Mouse (Mus musculus) megakaryocyte progenitor cell, adult 5-6 weeks (primary cell): ENCODE data around the gene Cyp27b1. TPM values are rescaled to one million over a fixed set of nuclear protein-coding genes. Genes with fewer than 3 reads are reported as not detected.
A peak's percentile ranks its signal among the peaks of the same experiment; 100 is the strongest.
"Not testable (repeated sequence)": the region's sequence is repeated elsewhere in the genome, so short reads cannot be mapped to it uniquely, and the experiment has no call there.

Experiments
- ATAC-seq: replicated peaks from 2 replicates; pipeline ENCODE4 v1.8.0; 2016; ENCODE audit warnings: mild to moderate bottlenecking, moderate TSS enrichment, inconsistent platforms; ENCODE audit not compliant: poor library complexity
- total RNA-seq, 2 experiments: library from RNA; stranded (forward) in 1 of 2; stranded (reverse) in 1 of 2; fragments of 157-497, 149-512 nt in 1 of 2; fragments of 200-1000 nt in 1 of 2; gene quantifications; 2 replicates each; pipeline versions ENCODE4 v1.2.3 to v1.2.4; 2015 to 2017

Cyp27b1 gene
- total RNA-seq, 2 experiments from 2014 or later, result not detected

- ATAC-seq, result peak; percentile 35
These were observed 1.5 kb downstream of the Cyp27b1 start for GRCm38 (mm10) chr10:127049395-127050118.

GRCm38 (mm10) chr10:127050119-127050474 lies 2.0 kb downstream of the Cyp27b1 start:
- peak; percentile 49 for ATAC-seq

- no peak for ATAC-seq
These were observed 6.6 kb downstream of the Cyp27b1 start for GRCm38 (mm10) chr10:127054646-127055045.

GRCm38 (mm10) chr10:127055406-127055805 lies 7.4 kb downstream of the Cyp27b1 start:
- ATAC-seq, result 0 out of 2 replicates have a peak, but pooled peaks have one; percentile 13

GRCm38 (mm10) chr10:127056490-127056889 lies 8.4 kb downstream of the Cyp27b1 start:
- ATAC-seq, result no peak

GRCm38 (mm10) chr10:127058161-127058560 lies 10.1 kb downstream of the Cyp27b1 start:
- ATAC-seq, result peak; percentile 85

GRCm38 (mm10) chr10:127058708-127059107 lies 10.7 kb downstream of the Cyp27b1 start:
- no peak for ATAC-seq

- no peak for ATAC-seq
These were observed 11.3 kb downstream of the Cyp27b1 start for GRCm38 (mm10) chr10:127059174-127059967.

GRCm38 (mm10) chr10:127059968-127060916 lies 12.2 kb downstream of the Cyp27b1 start, which contains the start of gene March9:
March9 (minus strand) TSS chr10:127060184.
- 0 out of 2 replicates have a peak, but pooled peaks have one; percentile 9 for ATAC-seq

- no peak for ATAC-seq
These were observed 13.0 kb downstream of the Cyp27b1 start for GRCm38 (mm10) chr10:127061085-127061484.

- ATAC-seq, result no peak
These were observed 13.5 kb downstream of the Cyp27b1 start for GRCm38 (mm10) chr10:127061513-127061912.

- not testable (repeated sequence) for ATAC-seq
These were observed 14.1 kb downstream of the Cyp27b1 start for GRCm38 (mm10) chr10:127062101-127062500.

- 0 out of 2 replicates have a peak, but pooled peaks have one; percentile 12 for ATAC-seq
These were observed 14.5 kb downstream of the Cyp27b1 start for GRCm38 (mm10) chr10:127062503-127062902.

GRCm38 (mm10) chr10:127063239-127063872 lies 15.3 kb downstream of the Cyp27b1 start, which contains the start of gene Cdk4:
Cdk4 (plus strand) TSS chr10:127063534.
- ATAC-seq, result peak; percentile 70

- ATAC-seq, result peak; percentile 2
These were observed 16.1 kb downstream of the Cyp27b1 start for GRCm38 (mm10) chr10:127063913-127064870.

- ATAC-seq, result no peak
These were observed 17.9 kb downstream of the Cyp27b1 start for GRCm38 (mm10) chr10:127065981-127066380.

- ATAC-seq, result no peak
These were observed 18.5 kb downstream of the Cyp27b1 start for GRCm38 (mm10) chr10:127066519-127067018.

- ATAC-seq, result no peak; the same call in 1 of the 2 replicates
These were observed 20.4 kb downstream of the Cyp27b1 start for GRCm38 (mm10) chr10:127068360-127069038.
